Mouse (Mus musculus): ENCODE measurements around the gene Mmp24.

Mmp24 gene

GRCm38 (mm10) chr2:155775685-155776263, 632 bp downstream of the Mmp24 start:
- DNase-seq (ENCODE audit: low read depth, low spot score): no peak

DNA sequence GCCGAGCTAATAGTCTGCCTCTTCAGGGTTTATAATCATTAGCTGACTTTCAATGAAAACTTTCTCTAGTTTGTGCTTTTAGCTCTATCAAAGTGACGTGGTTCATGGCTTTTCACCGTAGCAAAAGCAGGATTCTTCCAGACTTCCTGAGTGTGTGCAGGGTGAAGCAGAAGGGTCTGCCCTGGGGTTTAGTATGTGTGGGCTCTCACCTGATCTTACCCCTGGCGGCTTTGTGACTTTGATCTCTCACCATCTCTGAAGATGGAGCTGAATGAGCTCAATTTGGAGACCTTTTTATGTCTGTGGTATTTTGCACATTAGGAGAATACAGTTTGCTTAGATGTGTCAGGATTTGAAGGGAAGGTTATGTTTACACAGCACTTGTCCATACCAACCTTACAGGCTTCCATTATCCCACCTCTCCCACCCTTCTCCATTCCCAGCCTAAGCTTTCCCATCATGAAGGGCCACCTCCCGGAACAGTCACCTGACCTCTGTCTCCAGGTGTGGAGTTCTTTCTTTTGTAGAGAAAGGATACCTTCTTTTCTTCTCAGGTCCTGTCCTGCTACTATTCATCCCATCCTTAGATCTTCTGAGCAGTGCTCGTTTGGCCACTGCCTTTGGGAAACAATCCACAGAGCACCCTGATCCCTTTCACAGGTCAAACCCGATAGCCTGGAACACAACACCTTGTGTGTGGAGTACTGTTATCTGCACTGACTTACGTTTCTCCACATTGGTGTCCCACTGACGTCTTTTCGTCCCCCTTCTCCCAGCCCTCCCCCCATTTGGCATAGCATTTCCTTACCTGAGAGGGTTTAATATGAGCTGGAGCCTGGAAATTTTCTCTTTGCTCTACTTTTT, 1.9 kb downstream of the Mmp24 start:
- DNase-seq (ENCODE audit: low read depth, low spot score): no peak

GRCm38 (mm10) chr2:155777688-155777985, 2.5 kb downstream of the Mmp24 start:
- DNase-seq (ENCODE audit: low read depth, low spot score): no peak

GRCm38 (mm10) chr2:155778004-155778403, 2.9 kb downstream of the Mmp24 start:
- no peak for DNase-seq (ENCODE audit: low read depth, low spot score)

GRCm38 (mm10) chr2:155779066-155779465, 3.9 kb downstream of the Mmp24 start:
- DNase-seq (ENCODE audit: low read depth, low spot score): no peak

- DNase-seq (ENCODE audit: low read depth, low spot score): no peak
Observed at GRCm38 (mm10) chr2:155779506-155779905, 4.4 kb downstream of the Mmp24 start.

GRCm38 (mm10) chr2:155784534-155784933, 9.4 kb downstream of the Mmp24 start:
- no peak for DNase-seq (ENCODE audit: low read depth, low spot score)

DNA sequence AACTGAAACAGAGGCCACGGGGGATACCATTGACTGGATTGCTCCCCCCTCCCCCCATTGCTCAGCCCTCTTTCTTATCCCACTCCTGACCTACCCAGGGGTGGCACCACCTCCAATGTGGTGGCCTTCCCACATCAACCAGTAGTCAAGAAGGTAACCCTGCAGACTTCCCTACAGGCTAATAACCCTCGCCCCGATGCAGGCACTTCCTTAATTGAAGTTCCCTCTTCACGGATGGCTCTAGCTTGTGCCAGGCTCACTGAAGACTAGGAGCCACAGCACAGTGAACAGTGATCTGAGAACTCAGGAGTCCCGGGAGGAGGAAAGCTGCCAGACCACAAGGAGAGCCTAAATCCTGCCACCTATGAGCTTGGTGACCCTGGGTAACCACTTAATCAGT, 11.8 kb downstream of the Mmp24 start:
- DNase-seq (ENCODE audit: low read depth, low spot score): no peak

GRCm38 (mm10) chr2:155787949-155788931, 13.1 kb downstream of the Mmp24 start:
- DNase-seq (ENCODE audit: low read depth, low spot score): no peak

GRCm38 (mm10) chr2:155792899-155793298, 17.8 kb downstream of the Mmp24 start:
- no peak for DNase-seq (ENCODE audit: low read depth, low spot score)

DNA sequence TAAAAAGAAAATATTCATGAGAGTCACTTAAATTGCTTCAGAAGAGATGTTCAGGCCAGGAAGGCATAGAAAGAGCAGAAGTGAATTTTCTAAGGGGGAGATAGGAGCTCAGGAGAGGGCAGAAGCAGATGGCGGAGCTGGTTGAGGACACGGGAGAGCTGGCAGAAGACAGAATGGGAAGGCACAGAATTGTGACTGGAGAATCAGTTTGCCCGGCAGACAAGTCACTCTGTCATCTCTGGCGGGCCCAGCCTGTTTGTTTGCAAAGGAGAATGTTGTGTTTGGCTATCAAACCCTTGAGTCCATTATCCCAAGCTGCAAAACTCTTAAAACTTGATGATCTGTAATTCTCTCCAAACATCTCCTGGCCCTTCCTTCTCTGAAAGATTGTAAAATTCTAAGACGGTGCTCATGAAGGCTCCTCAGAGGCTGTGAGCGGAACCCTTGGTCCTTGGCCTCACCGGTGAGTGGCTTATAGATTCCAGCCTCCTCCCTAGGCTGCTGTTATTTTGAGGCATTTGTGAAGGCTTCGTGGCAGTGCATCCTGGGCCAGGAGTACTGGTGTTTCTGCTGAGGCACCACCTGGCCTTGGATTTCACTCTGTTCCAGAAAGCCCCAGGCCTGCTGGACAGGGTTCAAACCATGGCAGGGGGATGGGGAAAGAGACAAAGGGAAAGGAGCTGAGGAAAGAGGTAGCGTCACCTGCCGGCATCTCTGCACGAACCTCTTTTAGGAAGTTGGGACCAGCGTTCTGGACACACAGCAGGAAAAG, 19.7 kb downstream of the Mmp24 start:
- DNase-seq (ENCODE audit: low read depth, low spot score): no peak

GRCm38 (mm10) chr2:155798613-155799012, 23.5 kb downstream of the Mmp24 start:
- no peak for DNase-seq (ENCODE audit: low read depth, low spot score)

GRCm38 (mm10) chr2:155802761-155803160, 27.6 kb downstream of the Mmp24 start:
- DNase-seq (ENCODE audit: low read depth, low spot score): no peak

DNA sequence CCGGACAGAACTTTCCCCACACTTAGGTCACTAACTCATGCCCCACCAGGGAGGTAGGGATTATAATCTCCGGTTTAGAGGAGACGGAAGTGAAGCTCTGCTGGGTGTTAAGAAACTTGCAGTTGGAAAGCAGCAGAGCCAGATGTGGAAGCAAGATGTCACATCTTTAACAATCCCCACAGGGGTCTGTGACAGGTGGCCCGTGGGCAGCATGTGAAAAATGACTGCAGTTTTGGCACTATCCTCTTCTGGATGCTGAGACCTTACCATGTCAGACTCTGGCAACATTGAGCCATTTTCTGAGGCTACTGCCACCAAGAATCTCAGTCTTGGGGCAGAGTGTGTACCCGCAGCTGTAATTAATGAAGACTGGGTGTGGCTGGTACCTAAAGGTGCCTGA, 28.9 kb downstream of the Mmp24 start:
- DNase-seq (ENCODE audit: low read depth, low spot score): no peak

DNA sequence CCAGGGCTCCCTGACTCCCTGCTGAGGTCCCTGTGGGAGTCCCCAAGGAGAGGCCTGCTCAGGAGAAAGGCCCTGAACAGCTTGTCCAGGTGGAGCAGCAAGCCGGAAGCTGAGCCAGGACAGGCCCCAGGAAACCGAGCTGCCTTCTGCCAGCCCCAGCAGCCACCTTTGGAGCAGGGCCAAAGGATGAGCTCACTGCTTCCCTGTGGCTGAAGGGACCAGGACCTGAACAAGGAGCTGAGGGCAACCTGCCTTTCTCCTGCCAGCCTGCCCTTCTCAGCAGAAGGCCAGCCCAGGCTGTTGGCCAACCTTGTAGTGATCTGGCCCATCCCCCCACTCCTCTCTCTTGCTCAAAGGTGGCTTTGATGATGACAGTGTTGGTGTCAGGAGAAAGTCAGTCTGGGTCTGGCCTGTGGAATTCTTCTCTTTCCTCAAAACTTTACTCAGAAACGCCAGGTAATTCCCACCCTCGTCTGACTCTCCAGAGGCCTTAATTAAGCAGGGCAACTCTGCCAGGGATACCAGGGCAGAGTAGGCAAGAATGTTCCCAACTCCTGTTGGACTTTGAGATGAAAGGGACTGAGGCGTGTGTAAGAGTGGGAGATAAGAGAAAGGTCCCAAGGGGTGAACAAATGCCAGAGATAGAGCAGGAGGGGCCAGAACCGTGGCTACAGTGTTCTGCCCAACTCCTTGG, 30.2 kb downstream of the Mmp24 start:
- DNase-seq (ENCODE audit: low read depth, low spot score): no peak

DNA sequence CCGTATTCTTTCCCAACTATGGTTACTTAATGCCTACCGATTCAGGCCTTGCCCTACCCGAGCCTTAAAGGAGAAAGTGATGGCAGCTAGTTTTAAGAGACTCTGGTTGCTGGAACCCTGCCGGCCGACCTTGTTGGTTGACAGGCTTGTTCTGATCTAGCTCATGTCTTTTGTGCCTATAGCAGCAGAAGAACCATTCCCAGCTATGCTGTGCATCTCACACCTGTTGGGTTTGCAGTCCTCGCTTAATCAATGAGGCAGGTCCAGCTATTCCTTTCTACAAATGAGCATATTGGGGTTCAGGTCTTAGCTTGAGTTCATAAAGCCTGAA, 30.7 kb downstream of the Mmp24 start:
- no peak for DNase-seq (ENCODE audit: low read depth, low spot score)

- DNase-seq (ENCODE audit: low read depth, low spot score): no peak
Observed at GRCm38 (mm10) chr2:155806548-155806947, 31.4 kb downstream of the Mmp24 start.

- DNase-seq (ENCODE audit: low read depth, low spot score): no peak
Observed at GRCm38 (mm10) chr2:155807408-155807807, 32.3 kb downstream of the Mmp24 start.

- DNase-seq (ENCODE audit: low read depth, low spot score): no peak
Observed at GRCm38 (mm10) chr2:155809620-155810019, 34.5 kb downstream of the Mmp24 start.

DNA sequence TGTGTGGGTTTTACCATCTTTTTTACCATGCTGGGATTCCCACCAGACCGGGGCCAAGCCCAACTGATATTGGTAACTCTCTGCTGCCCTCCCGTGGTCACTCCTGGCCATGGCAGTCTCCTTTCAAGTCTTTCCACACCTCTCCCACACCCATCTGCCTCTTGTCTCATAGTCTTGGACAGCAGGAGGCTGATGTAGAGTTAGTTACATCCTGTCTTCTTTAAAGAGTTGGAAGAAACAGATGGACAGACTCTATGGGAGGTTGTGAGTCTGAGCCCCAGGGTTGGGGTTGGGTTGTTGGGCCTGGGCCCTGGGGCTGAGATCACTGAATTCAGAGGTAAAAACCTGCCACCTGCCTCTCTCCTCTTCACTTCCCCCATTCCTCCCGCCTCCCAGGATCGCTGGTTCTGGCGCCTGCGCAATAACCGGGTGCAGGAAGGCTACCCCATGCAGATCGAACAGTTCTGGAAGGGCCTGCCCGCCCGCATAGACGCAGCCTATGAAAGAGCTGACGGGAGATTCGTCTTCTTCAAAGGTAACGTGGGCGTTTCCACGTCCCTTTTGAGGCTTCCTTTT, 36.8 kb downstream of the Mmp24 start:
- DNase-seq (ENCODE audit: low read depth, low spot score): peak; percentile 49

DNA sequence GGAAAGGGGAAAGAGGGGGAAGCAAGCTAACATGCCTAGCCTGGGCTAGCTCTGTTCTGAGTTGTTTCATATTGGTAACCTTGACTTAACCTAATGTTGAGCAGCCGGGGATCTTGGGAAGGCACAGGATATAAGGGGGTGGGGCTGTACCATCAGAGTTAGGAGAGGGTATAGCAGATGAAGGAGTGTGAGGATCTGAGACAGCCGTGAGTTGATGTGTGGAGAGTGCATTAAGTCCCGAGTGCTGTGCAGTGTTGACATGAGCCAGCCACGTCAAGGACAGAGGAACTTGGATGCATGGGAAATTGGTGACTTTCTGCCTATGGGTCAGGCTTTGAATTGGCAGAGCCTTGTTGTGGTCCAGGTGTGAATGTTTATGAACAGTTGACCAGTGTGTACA, 37.5 kb downstream of the Mmp24 start:
- DNase-seq (ENCODE audit: low read depth, low spot score): no peak

Measured in retina, postnatal 7 days (tissue).